Mouse (Mus musculus): ENCODE data around the gene 4930402H24Rik.

GRCm38 (mm10) chr2:130717951-130718350 lies 188.3 kb downstream of the 4930402H24Rik start:
- TF ChIP-seq CTCF (IDR thresholded peaks at IDR 0.05; ENCODE audit: low read depth, low read length): no peak
- no peak for TF ChIP-seq EP300 (IDR thresholded peaks at IDR 0.05; ENCODE audit: insufficient read depth, low read depth, low read length)
